Mouse (Mus musculus) left cerebral cortex, adult 18-20 months (tissue): ENCODE measurements around the gene Eif4g3. TPM values are rescaled to one million over a fixed set of nuclear protein-coding genes. Genes with fewer than 3 reads are reported as not detected.

Source experiments
- DNase-seq, 2 experiments: peaks; one replicate each; pipeline ENCODE4 v3.0.0; 2021 to 2022; ENCODE audit warnings: low spot score in 2 of 2, mixed read lengths in 1 of 2
- total RNA-seq, 2 experiments: library from RNA; stranded (reverse); gene quantifications; 2 replicates each; pipeline ENCODE4 v1.2.3; 2021

Eif4g3 gene
- total RNA-seq, 2 experiments from 2014 or later = 155 to 168 TPM

DNA sequence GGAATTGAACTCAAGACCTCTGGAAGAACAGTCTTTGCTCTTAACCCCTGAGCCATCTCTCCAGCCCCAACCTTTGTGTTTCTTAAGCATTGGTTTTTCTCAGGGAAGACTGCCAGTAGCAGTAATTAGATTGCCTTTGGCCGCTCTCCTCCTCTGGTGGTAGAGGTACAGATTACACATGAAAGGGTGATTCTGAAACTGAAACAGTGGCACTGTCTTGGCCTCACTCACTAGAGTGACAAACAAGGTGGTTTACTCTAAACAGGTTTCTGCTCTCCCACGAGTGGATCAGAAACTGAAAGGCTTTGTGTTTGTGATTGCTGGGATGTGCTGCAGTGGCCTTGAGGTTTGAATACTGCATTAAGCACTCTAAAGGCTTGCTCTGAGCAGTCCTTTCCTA is 96.7 kb downstream of the Eif4g3 start:
- no peak for DNase-seq

DNA sequence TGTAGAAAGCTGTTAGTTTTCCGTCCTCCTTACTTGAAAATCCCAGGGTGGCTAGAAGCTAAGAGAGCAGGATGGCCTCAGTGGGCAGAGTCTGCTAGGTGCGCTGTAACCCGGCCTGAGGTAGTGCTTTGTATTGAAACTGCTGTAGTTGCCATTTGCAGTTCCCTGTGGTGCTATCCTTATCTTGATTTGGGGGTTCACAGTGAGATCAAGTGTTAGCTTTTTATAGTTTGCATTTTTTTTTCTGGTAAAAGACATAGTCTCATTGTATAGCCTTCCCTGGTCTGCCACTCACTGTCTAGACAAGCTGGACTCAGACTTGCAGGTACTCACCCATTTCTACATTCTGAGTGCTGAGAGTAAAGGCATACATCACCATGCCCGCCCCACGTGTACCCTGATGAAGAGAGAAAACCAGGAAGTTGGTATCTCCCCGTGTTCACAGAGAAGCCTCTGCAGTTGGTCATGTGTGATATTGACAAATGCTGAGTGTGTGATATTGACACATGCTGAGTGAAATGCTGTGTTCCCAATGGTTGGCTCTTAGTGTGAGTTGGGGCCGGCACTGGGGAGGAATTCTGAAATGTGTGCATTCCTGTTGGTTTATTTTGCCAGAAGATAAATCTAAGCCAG is 98.9 kb downstream of the Eif4g3 start:
- DNase-seq = no peak

DNA sequence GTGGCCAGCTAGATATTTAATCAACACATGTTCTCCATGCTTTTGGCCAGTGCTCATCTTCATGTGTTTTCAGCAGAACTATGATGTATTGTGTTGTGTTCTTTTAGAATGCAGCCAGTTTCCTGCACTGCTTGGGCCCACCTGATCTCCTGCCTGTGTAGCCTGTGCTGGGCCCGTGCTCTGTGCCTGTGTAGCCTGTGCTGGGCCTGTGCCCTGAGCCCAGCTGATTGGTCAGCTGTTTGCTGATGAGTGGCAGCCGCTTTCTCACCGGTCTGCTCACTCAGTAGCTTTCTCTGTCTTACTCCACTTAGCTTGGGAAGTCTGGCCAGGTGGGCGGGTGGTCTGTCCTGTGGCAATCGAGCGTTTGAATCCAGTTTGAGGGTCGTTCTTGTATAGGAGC is 107.6 kb downstream of the Eif4g3 start:
- no peak for DNase-seq

DNA sequence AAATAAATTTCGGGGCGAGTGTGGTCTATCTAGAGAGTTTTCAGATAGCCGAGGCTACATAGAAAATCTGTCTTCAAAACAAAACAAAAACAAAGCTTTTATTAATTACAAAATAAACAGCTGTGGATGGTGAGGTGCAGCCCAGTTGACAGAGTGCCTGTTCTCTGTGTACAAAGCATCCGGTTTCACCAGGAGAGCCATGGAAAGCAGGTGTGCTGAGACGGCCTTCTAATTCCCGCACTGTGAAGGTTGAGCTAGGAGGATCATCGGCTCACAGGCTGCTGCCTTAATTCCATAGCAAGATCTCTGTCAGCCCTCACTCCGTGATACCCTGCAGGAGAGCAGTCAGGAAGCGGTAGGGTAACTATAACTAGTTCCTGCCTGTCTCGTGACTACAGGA is 109.0 kb downstream of the Eif4g3 start:
- no peak for DNase-seq

DNA sequence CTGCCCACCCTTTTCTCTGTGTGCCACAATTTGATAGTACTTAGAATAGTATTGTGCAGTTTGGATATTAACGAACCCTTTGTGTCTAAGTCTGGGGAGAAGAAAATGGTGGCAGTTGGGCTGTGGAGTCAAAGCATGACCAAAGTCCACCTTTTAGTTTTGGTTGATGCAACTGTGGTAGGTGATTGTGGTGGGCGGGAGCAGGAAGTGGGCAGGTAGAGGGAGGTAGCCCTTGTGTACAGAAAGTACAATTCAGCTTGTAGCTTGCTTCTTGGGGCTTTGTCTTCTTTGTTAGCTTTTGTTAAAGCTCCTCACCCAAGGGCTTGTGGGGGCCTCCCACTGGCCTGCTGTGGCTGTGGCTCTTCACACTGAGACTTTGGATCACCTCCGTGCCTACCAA is 109.6 kb downstream of the Eif4g3 start:
- no peak for DNase-seq

DNA sequence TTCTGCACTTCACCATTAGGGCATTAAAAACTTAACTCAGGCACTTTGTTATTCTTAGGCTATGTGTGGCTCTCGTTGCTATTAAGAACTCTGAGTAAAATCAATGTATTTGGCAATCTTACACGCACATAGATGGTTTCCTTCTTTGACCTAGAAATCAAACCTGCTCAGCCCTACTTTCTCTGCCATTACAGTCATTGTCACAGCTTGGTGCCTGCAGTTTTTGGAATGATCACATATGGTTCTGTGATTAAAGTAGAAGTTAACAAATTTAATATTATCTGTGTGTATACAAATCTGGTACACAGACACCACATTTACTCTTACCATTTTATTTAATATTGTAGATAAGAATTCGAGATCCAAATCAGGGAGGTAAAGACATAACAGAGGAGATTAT is 112.1 kb downstream of the Eif4g3 start:
- DNase-seq = no peak

DNA sequence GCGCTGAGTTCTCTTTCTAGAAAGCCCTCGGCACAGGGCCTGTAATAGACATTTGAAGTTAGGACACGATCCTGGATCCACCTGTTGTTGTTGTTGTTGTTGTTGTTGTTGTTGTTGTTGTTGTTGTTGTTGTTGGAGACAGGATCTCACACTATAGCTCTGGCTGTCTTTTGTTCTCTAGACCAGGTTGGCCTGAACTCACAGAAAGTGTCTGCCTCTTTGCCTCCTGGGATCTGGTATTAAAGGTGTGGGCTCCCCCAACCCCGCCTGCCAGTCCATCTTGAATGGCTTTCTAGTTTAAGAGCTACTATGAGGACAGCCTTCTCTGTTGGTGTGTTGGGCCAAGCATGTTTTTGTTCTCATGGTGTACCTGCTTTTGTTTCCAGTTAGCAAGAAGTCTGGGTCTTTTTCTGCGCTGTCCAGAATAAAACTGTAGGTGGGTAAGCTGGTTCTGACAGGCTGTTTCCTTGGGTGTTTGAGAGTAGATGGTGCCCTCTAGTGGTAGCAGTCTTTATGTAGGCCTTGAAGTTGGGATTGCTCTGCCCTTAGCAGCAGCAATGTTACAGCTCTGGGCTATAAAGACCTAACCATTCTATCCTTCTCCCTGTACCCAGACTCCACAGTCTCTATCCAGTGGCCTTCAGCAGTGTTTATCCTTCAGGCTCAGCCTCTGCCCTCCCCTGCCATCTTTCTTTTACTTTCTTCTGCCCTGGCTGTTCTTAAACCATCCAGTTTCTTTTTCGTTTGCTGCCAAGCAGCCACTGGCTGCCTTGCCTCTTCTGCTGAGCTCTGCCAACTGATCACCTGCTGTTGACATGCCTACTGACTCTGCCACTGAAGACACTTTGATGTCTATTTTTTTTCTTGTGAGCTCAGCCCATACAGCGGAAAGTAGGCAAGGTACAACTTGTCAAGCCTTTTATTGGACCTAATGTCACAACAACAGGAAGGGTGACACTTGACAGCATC is 114.9 kb downstream of the Eif4g3 start:
- peak; percentile 73 to 77 for DNase-seq

DNA sequence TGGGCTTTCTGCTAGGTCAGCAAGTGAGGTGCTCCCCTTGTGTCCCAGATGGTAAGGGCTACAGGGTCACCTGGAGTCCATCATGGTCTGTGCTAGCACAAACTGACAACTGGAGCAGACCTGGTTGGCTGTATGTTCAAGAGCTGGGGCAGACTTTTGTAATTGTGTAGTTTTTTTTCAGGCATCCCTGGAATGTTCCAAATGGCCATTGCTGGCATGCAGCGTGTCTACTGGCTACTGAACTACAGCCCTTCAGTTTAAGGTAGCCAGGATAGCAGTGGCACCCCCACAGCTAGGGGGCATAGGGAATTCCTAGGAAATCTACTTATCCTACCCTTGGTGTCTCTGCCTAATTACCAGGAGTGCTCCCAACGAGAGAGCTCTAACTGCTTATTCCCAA is 115.7 kb downstream of the Eif4g3 start:
- DNase-seq = no peak

DNA sequence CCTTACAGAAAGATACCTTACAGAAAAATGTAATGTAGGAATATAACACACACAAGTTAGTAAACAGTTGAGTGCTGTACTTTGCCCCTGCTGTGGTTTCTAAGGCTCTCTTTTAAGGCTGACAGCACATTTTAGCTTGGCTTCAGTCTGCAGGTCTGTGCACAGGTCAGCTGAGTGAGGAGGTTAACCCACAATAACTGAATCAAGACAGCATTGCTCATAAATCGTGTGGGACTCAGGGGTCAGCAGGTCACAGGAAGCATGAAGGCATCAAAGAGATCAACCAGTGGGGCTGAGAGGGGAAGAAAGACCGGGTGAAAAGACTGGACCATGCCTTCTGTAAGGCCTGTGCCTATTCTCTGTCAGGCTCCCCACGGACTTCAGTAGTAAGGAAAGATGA is 116.5 kb downstream of the Eif4g3 start:
- no peak for DNase-seq

DNA sequence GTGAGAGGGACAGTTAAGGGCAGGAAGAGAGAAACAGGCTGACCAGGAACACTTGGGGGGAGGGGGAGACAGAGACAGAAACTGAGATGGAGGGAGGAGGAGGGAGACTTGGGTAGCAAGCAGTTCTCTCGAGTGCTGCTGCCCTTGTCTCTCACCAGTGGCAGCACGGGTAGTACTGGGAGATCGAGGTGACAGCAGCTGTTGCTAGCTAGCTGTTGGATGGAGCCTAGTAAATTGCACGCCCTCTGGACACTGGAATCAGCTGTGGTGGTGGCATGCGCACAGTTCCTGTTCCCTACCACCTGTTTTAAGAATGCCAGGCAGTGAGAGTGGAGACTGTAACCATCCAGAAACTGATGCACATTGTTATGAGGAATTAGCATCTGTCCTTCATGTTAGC is 119.0 kb downstream of the Eif4g3 start:
- DNase-seq = peak in 1 of 2 experiments; percentile 39

DNA sequence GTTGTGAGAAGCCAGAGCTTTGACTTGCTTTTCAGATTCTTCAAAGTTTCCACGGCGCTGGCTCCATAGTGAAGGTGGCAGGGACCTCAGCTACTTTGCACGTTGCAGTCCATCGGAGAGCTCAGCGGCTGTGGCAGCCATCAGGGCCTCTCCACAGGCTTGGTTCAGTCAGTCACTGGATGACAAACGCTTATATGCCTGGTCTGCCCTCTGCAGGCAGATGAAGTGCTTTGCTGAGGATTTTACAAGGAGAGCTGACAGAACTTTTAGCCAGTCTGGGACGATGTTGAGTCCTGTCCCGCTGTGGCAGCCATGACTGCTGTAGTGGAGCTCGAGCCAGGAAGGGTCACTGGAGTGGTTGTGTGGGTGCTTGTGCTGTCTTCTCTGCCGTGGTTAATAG is 126.9 kb downstream of the Eif4g3 start:
- DNase-seq = no peak

DNA sequence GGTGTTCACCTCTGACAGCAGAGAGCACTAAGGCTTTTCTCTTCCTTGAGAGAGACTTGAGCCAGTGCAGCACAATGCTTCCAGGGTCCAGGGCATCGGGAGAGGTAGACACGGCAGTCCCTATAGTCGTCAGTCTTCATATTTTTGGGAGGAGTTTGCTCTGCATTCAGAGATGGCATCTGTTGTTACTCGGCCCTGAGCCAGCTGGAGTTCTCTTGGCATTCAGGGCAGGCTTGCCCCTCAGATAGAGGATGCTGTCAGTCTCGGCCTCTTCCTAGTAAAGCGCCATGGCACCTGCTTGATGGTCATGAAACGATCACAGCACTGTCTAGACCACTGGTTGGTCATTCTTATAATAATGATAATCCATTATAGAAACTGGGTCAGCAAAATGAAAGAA is 131.2 kb downstream of the Eif4g3 start:
- no peak for DNase-seq

DNA sequence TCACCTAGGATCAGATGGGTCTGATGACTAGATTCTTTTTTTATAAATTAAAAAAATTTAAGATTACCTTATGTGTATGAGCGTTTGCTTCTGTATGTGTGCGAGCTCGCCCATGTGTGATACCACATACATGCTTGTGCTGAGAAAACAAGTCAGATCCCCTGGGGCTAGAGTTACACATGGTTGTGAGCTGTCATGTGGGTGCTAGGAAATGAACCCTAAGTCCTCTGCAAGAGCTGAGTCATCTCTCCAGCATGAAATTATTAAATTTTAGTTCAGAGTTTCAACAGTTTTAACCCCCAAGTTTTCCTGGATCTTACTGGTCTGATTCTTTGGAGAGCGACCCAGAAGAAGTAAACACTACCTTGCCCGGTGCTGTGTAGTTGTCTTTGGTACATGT is 134.5 kb downstream of the Eif4g3 start:
- no peak for DNase-seq

DNA sequence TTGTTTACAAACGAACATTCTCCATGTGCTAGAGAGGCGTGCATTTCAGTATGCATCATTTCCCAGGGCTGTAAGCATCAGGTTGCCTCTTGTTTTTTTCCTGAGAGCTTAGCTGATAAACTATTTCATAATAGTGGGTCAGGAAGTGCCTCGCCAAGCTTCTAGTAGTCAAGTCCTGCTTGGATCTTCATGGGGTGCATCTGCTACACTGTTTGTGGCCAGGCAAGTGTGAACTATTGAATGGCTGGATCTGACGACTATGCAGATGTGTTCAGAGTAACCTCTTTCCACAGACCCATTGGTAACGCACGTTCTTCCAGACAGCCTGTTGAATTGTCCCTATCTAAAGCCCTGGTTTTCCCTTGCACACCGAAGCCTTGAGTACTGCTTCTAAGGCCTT is 135.0 kb downstream of the Eif4g3 start:
- no peak for DNase-seq

DNA sequence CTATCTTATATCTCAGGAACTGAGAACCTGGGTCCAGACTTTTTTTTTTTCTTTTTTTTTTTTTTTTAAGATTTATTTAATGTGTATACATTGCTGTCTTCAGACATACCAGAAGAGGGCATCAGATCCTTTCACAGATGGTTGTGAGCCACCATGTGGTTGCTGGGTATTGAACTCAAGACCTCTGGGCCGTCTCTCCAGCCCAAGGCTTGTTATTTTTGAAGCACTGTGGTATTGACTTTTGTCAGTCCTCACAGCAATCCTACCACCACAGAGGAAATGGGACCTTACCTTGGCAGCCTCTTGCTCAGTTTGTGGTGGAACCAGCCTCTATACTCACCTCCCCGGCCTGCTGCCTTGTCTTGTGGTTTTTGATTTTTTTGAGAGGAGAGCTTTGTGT is 137.3 kb downstream of the Eif4g3 start:
- no peak for DNase-seq

DNA sequence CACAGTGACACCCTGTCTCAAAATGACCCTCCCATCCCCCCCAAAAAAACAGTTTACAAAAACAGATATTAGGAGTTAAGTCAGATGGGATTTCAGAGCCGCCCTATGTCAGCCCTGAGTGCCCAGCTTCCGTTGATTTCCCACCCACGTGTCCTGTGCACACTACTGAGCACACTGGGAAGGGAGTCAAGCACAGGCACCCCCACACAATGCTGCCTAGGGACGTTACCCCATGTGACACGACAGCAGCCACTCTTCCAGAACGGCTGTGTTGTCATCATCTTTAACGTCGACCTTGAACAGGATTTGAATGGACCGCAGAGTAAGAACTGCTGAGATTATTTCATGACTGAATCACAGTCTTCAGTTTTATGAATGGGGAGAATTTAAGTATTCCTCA is 138.4 kb downstream of the Eif4g3 start:
- peak; percentile 34 to 50 for DNase-seq

DNA sequence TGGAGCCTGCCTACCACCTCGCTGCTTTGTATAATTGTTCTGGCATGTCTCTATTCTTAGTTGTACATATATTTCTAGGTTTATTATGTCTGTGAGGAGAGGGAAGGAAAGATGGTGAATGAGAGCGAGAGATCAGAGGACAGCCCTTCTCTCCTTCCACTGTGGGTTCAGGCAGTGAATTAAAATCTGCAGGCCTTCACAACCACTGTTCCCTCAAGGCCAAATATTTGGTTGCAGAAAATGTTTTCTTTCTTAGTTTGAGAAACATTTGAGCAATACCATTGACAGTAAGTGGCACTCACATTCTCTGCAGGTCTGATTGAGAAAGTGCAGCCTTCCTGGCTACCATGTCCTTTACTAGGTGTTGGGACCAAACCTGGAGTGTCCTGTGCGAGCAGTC is 138.9 kb downstream of the Eif4g3 start:
- DNase-seq = no peak

DNA sequence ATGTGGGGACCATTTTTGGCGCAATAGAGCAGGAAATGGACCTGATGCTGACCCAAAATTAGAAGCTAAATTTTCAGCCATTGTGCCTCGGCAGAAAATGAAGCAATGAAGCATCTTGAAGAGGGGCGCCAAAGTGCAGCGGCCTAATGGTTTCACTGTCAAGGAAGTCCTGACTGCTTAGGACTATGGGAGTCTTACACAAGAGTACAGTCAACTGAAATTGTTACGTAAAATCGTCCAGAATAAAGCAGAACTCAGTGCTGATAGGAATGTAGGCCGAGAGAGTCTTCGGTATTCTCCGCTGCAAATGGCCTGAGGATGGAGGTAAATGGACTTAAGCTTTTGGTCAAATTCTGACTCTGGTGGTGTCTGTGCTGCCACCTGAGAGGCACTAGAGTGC is 140.5 kb downstream of the Eif4g3 start:
- no peak for DNase-seq

DNA sequence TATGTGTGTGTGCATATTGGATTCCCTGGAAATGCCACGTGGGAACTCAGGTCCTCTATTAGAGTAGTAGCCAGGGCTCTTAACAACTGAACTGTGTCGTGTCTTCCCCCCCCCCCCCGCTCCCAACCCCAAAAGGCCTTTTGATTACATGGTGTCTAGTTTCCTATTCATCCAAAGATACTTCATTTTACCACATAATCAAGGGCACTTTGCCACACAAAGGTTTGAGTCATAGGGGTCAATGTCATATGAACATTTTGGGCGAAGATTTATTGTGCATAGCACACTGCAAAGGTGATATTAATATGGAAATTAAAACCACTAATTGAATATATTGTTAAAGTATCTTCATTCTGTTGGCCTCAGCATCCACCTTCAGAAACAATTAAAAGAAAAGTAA is 144.5 kb downstream of the Eif4g3 start:
- no peak for DNase-seq

DNA sequence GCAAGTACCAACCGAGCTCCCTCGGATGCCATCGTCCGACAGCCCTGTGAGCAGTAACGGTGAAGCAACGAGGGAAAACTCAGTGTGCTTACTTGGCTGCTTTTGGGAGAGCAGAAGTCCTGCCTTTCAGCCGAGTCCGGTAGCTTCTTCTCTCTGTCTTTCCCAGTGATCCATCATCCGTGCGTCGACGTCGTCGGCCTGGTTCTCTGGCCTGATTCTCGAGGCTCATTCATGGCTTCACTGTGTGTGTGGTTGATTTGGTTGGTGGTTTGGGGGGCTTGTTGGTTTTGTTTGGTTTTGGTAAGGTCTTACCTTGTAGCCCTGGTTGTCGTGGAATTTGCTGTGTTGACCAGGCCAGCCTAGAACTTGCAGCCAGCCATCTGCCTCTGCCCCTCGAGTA is 145.0 kb downstream of the Eif4g3 start:
- DNase-seq = no peak

DNA sequence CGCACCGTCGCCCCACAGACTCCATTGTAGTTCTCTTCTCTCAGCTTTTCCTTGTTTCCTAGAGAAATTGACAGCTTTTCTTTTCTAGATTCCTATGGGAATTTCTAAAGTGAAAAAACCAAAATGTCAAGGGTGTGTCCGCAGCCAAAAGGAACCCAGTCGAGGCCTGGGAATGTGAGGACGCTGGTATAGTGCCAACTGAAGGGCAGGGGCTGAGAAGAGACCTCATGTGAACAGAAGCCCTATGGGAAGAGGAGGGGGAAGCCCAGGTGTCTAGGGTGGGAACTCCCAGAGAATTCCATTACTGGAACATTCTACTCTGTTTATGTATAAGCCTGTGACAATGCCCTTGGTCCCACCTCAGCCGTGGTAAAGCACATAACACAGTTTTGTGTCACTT is 145.4 kb downstream of the Eif4g3 start:
- no peak for DNase-seq

DNA sequence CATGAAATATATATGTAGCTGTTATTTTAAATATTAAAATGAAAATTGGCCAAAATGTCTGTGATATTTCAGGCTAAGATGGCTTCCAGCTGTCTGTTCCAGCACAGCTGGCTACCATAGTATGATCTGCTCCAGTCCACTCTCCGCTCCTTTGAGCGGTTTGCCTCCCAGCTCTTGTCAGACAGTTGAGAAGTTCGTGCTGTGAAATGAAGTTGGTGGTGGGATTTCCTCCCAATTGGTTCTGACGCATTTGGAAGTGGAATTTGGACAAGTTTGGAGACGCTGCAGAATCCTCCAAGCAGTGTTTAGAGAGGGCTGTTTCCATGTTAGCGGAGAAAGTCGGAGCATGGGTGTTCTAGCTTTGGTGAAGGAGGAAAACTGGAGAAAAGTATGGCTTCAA is 148.5 kb downstream of the Eif4g3 start:
- no peak for DNase-seq

DNA sequence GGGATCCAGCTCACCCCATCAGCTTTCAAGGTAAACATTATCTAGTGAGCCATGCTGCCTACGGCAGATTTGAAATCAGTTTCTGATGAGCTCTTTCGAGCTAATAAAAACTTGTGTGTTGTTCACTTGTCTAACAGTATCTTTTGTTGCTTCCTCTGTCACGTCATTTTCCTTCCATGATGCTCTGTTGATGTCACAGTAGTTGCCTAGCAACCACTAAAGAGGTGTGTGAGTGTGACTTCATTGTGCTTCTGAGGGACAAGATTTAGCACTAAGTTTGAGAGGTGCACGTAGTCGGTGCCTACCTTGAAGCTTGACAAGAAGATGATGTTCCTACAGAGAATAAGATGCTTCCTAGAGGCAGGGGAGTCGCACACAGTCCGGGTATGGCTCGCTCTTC is 154.4 kb downstream of the Eif4g3 start:
- no peak for DNase-seq
